Mouse (Mus musculus): ENCODE results near the gene Pds5a.

- TF ChIP-seq MAFK (IDR thresholded peaks at IDR 0.05; ENCODE audit: insufficient read depth, low read depth, low read length) (no peak), ZNF384 (IDR thresholded peaks at IDR 0.05; ENCODE audit: low read depth, low read length) (no peak), HCFC1 (IDR thresholded peaks at IDR 0.05; ENCODE audit: borderline replicate concordance, insufficient read depth, low read length) (no peak), ZC3H11A (IDR thresholded peaks at IDR 0.05; ENCODE audit: borderline replicate concordance, low read depth, low read length) (no peak), CHD2 (IDR thresholded peaks at IDR 0.05; ENCODE audit: low read depth, low read length) (no peak)
These were observed 8.9 kb upstream of the Pds5a start for GRCm38 (mm10) chr5:65706979-65707378.

Measured in ES-E14 (cell line).